Mouse (Mus musculus) cortical plate, adult 2 months (tissue): Measurements from ENCODE around the gene Dis3l.
"Not testable (repeated sequence)": the region's sequence is repeated elsewhere in the genome, so short reads cannot be mapped to it uniquely, and the experiment has no call there.

Source experiments
- CTCF ChIP-seq: fragments of 200-500 bp; IDR thresholded peaks from 2 replicates; pipeline ENCODE4 v1.5.1; 2011; ENCODE audit warnings: mild to moderate bottlenecking, control low read depth, low read length; ENCODE audit not compliant: insufficient read depth; ENCODE audit errors: extremely low read depth
- POLR2A ChIP-seq: fragments of 200-500 bp; IDR thresholded peaks from 2 replicates; pipeline ENCODE4 v1.6.1; 2011; ENCODE audit warnings: mild to moderate bottlenecking, low read length, control low read depth; ENCODE audit not compliant: insufficient read depth; ENCODE audit errors: extremely low read depth

DNA sequence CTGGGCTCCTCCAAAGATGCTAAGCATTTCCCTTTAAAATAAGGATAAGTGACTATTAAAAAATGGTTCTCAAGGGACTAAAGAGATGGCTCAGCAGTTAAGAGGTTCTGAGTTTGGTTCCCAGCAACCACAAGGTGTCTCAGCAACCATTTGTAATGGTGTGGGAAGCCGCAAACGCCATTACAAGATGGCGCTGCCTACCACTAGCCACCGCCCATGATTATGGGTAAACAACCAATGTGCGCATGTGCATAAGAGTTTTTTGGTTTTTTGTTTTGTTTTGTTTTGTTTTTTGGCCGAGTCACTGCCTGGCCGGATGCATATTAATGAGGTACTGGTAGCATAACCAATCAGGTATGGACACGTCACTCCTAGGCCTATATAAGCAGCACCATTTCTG, 72.3 kb downstream of the Dis3l start:
- TF ChIP-seq POLR2A, CTCF: not testable (repeated sequence)
